Mouse (Mus musculus) heart, adult 2 months (tissue): ENCODE measurements at regions not wholly inside any gene's neighbourhood (a gene's known extent, or its start where the extent isn't known, plus 50 kb on each side); places are given as distances from the start of the nearest gene placed in this dataset.
"Not testable (repeated sequence)": the region's sequence is repeated elsewhere in the genome, so short reads cannot be mapped to it uniquely, and the experiment has no call there.

Experiments used
- DNase-seq, 2 experiments: peaks; one replicate each; pipeline ENCODE4 v3.0.0; 2021
- H3K27ac ChIP-seq: fragments of 200-600 bp; 2 replicates; pipeline ENCODE4 v1.8.1; 2022
- H3K27me3 ChIP-seq: fragments of 200-500 bp; 2 replicates; pipeline ENCODE4 v1.6.1; 2012; ENCODE audit warnings: mild to moderate bottlenecking, low read length, inconsistent platforms, mixed read lengths; ENCODE audit not compliant: control insufficient read depth, insufficient read depth
- H3K36me3 ChIP-seq: fragments of 200-500 bp; 2 replicates; pipeline ENCODE4 v1.6.1; 2012; ENCODE audit warnings: low read length, inconsistent platforms; ENCODE audit not compliant: control insufficient read depth, insufficient read depth
- H3K4me1 ChIP-seq: fragments of 200-500 bp; 2 replicates; pipeline ENCODE4 v1.6.1; 2011; ENCODE audit warnings: low read length; ENCODE audit not compliant: control insufficient read depth, insufficient read depth
- H3K4me3 ChIP-seq: fragments of 200-600 bp; 2 replicates; pipeline ENCODE4 v1.8.1; 2022
- H3K79me2 ChIP-seq: fragments of 200-500 bp; replicated peaks from 2 replicates; pipeline ENCODE4 v1.6.1; 2012; ENCODE audit warnings: mild to moderate bottlenecking, inconsistent platforms, low read length, moderate library complexity, mixed read lengths; ENCODE audit not compliant: control insufficient read depth, insufficient read depth
- H3K9ac ChIP-seq: fragments of 200-500 bp; 2 replicates; pipeline ENCODE4 v1.6.1; 2012; ENCODE audit warnings: low read depth, mild to moderate bottlenecking, control low read depth, inconsistent platforms, low read length, mixed read lengths
- CTCF ChIP-seq: fragments of 200-600 bp; IDR thresholded peaks from 2 replicates; pipeline ENCODE4 v1.8.1; 2022; ENCODE audit warnings: antibody characterized with exemption, mild to moderate bottlenecking, moderate library complexity
- EP300 ChIP-seq: fragments of 200-500 bp; IDR thresholded peaks from 2 replicates; pipeline ENCODE4 v1.6.1; 2011; ENCODE audit warnings: low read depth, low read length, control low read depth; ENCODE audit not compliant: insufficient read depth
- POLR2A ChIP-seq: fragments of 200-500 bp; IDR thresholded peaks from 2 replicates; pipeline ENCODE4 v1.6.1; 2011; ENCODE audit warnings: mild to moderate bottlenecking, low read depth, low read length, control low read depth; ENCODE audit not compliant: insufficient read depth
- WGBS: fragments of 180-500 bp; shearing (Covaris S2); methylation state at CpG from one replicate; pipeline ENCODE4 v1.1.7; 2018; 5-methylcytosine and 5-hydroxymethylcytosine counted together
- intact Hi-C: fragments of 180-260 bp; cut with DNase I; formaldehyde crosslinking; loops from one replicate; pipeline ENCODE4 v1.15.1; 2025

GRCm38 (mm10) chr6:3182889-3183818, 216.2 kb downstream of the Samd9l start:
- Histone ChIP-seq H3K27ac (no peak overlapping the region), H3K4me1 (no peaks in the 10 kb centered on the region), H3K27me3 (no peaks in the 10 kb centered on the region), H3K36me3 (no peaks in the 10 kb centered on the region), H3K4me3 (peak overlapping the region; percentile 28), H3K79me2 (no peaks in the 10 kb centered on the region), H3K9ac (no peak overlapping the region)
- no peak for TF ChIP-seq EP300
- peak; percentile 31; the same call in 1 of the 2 replicates for TF ChIP-seq POLR2A
- TF ChIP-seq CTCF = no peak
- intact Hi-C loops = loop anchor here (10.0 kb wide), 1 partner anchor 162 kb away; no protein-coding TSS in a partner anchor
- WGBS = 37% methylated on average over 33 of the region's 33 CpGs
- DNase-seq = peak; percentile 68 to 72

- H3K9ac ChIP-seq, H3K79me2 ChIP-seq, H3K4me1 ChIP-seq, H3K36me3 ChIP-seq, H3K27ac ChIP-seq, H3K27me3 ChIP-seq: not testable (repeated sequence)
- peak; percentile 2 to 20 for DNase-seq
- peak overlapping the region; percentile 28 for H3K4me3 ChIP-seq
- 30% methylated on average over 17 of the region's 17 CpGs for WGBS
- intact Hi-C loops = loop anchor here (10.0 kb wide), 1 partner anchor 162 kb away; no protein-coding TSS in a partner anchor
These were observed 216.9 kb downstream of the Samd9l start for GRCm38 (mm10) chr6:3182424-3182841.

- DNase-seq, H3K9ac ChIP-seq, H3K4me3 ChIP-seq, H3K79me2 ChIP-seq, H3K27ac ChIP-seq, H3K36me3 ChIP-seq, H3K27me3 ChIP-seq, H3K4me1 ChIP-seq: not testable (repeated sequence)
- intact Hi-C loops = loop anchor here (10.0 kb wide), 1 partner anchor 165 kb away; no protein-coding TSS in a partner anchor
- WGBS = 73% methylated on average over 8 of the region's 10 CpGs
These were observed 219.6 kb downstream of the Samd9l start for GRCm38 (mm10) chr6:3179603-3180348.

DNA sequence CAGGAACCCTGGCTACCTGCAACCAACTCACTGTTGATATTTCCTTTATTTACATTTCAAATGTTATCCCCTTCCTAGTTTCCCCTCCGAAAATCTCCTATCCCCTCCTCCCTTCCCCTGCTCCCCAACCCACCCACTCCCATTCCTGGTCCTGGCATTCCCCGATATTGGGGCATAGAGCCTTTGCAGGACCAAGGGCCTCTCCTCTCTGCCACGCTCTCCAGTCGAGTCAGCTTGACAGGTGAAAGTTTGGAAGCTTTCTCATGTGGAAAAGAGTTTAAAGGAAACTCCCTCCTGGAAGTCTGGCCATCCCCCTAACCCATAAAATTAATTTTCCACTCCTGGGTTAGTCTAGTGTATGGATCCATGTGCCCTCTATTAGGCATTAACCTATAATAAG, 229.9 kb downstream of the Samd9l start:
- H3K4me3 ChIP-seq, intact Hi-C loops, H3K79me2 ChIP-seq, H3K27me3 ChIP-seq, H3K4me1 ChIP-seq, H3K36me3 ChIP-seq, H3K27ac ChIP-seq, DNase-seq, H3K9ac ChIP-seq: not testable (repeated sequence)
- 70% methylated on average over 4 of the region's 4 CpGs for WGBS

DNA sequence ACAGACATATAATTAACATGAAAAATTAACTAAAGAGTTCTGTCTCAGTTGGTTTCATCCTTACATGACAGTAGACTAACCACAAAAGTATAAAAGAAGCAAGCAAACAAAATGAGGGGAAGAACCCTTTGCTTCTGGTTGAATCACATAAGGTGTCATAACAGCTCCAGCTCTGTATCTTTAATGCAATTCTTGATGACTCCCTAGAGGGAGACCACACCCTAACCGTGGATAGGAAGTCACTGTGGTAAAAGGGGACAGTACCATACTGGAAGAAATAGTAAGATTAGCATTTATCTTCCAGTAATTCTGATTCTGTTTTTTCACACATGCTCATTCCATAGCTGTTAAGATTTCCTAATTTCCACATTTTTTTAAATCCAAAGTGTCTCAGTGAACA, 233.2 kb downstream of the Samd9l start:
- H3K27ac ChIP-seq, H3K27me3 ChIP-seq, H3K4me1 ChIP-seq, H3K36me3 ChIP-seq, H3K4me3 ChIP-seq, intact Hi-C loops, H3K9ac ChIP-seq, DNase-seq, H3K79me2 ChIP-seq: not testable (repeated sequence)
- 27% methylated on average over 1 of the region's 1 CpGs for WGBS

GRCm38 (mm10) chr6:3151901-3152300, 247.5 kb downstream of the Samd9l start:
- H3K36me3 ChIP-seq, H3K4me3 ChIP-seq, H3K4me1 ChIP-seq, H3K9ac ChIP-seq, intact Hi-C loops, H3K79me2 ChIP-seq, H3K27me3 ChIP-seq, DNase-seq, H3K27ac ChIP-seq: not testable (repeated sequence)
- 24% methylated on average over 2 of the region's 2 CpGs for WGBS

DNA sequence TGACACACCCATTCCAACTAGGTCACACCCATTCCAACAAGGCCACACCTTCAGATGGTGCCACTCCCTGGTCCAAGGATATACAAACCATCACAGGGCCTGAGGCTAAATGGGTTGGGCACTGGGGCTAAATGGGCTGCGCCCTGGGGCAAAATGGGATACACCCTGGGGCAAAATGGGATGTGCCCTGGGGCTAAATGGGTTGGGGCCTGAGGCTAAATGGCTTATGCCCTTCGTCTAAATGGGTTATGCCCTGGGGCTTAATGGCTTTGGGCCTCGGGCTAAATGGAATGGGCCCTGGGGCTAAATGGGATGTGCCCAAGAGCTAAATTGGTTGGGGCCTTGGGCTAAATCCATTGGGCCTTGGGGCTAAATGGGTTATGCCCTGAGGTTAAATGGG, 261.5 kb downstream of the Samd9l start:
- WGBS = 69% methylated on average over 3 of the region's 3 CpGs
- H3K27ac ChIP-seq, DNase-seq, H3K9ac ChIP-seq, H3K27me3 ChIP-seq, H3K4me1 ChIP-seq, H3K4me3 ChIP-seq, H3K79me2 ChIP-seq, intact Hi-C loops, H3K36me3 ChIP-seq: not testable (repeated sequence)

DNA sequence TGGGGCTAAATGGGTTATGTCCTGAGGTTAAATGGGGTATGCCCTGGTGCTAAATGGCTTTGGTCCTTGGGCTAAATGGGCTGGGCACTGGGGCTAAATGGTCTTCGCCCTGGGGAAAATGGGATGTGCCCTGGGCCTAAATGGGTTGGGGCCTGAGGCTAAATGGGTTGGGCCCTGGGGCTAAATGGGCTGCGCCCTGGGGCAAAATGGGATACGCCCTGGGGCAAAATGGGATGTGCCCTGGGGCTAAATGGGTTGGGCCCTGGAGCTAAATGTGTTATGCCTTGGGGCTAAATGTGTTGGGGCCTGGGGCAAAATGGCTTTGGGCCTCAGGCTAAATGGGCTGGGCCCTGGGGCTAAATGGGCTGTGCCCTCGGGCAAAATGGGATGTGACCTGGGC, 265.6 kb downstream of the Samd9l start:
- H3K27me3 ChIP-seq, H3K79me2 ChIP-seq, H3K4me1 ChIP-seq, intact Hi-C loops, H3K4me3 ChIP-seq, H3K9ac ChIP-seq, H3K27ac ChIP-seq, H3K36me3 ChIP-seq, DNase-seq: not testable (repeated sequence)
- 84% methylated on average over 4 of the region's 4 CpGs for WGBS

DNA sequence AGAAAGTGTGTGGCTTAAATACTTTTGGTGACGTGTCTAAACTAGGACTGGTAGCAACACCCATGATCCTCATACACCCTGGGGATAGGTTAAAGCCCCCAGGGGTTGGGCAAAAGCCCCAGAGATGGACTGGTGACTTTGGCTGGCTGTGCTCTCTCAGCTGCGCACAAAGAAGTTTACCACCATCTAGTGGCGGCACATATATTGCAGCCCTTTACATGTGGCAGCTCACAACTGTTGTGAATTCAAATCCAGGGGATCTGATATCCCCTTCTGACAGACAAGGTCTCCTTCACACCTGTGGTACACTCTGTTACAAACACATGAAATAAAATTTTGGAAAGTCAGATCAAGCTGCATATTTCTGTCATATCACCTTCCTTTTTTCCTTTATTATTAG, 283.1 kb downstream of the Samd9l start:
- H3K79me2 ChIP-seq, H3K27me3 ChIP-seq, H3K27ac ChIP-seq, H3K36me3 ChIP-seq, H3K4me1 ChIP-seq, H3K4me3 ChIP-seq, intact Hi-C loops, DNase-seq, H3K9ac ChIP-seq: not testable (repeated sequence)
- WGBS = 8% methylated on average over 1 of the region's 3 CpGs
